Mouse (Mus musculus): ENCODE data around the gene Slc6a9. TPM values are rescaled to one million over a fixed set of nuclear protein-coding genes. Genes with fewer than 3 reads are reported as not detected.

Gene Slc6a9
- polyA plus RNA-seq, 1 experiment from 2014 or later, result 8.9 TPM

Other genes starting within 250 kb of the Slc6a9 start
- 58.7 and 60.3 TPM in 2 replicates for gene Dmap1, start 152.2 kb upstream of the Slc6a9 start, polyA plus RNA-seq (2015; fragmentation: Nextera tagmentation; extraction: Ambion mirVana)
- not detected in 2 replicates for gene Gm12845, start 110.1 kb upstream of the Slc6a9 start, polyA plus RNA-seq (2015; fragmentation: Nextera tagmentation; extraction: Ambion mirVana)
- not detected in 2 replicates for gene Klf17, start 68.9 kb upstream of the Slc6a9 start, polyA plus RNA-seq (2015; fragmentation: Nextera tagmentation; extraction: Ambion mirVana)
- gene Ccdc24, start 38.1 kb downstream of the Slc6a9 start, polyA plus RNA-seq (2015; fragmentation: Nextera tagmentation; extraction: Ambion mirVana), result 0.73 and 1.9 TPM in 2 replicates
- 16.4 and 16.5 TPM in 2 replicates for gene B4galt2, start 49.0 kb downstream of the Slc6a9 start, polyA plus RNA-seq (2015; fragmentation: Nextera tagmentation; extraction: Ambion mirVana)
- 177 and 185 TPM in 2 replicates for gene Atp6v0b, start 52.8 kb downstream of the Slc6a9 start, polyA plus RNA-seq (2015; fragmentation: Nextera tagmentation; extraction: Ambion mirVana)
- gene Dph2, start 57.5 kb downstream of the Slc6a9 start, polyA plus RNA-seq (2015; fragmentation: Nextera tagmentation; extraction: Ambion mirVana), result 18.2 and 19.3 TPM in 2 replicates
- gene Ipo13, start 80.5 kb downstream of the Slc6a9 start, polyA plus RNA-seq (2015; fragmentation: Nextera tagmentation; extraction: Ambion mirVana), result 37.9 and 41.2 TPM in 2 replicates
- gene Artn, start 95.3 kb downstream of the Slc6a9 start, polyA plus RNA-seq (2015; fragmentation: Nextera tagmentation; extraction: Ambion mirVana), result 3.1 and 3.2 TPM in 2 replicates

Data from lung, embryonic 15.5 days (tissue).